Mouse (Mus musculus) hindbrain, embryonic 10.5 days (tissue): ENCODE results near the gene Tuba1a. TPM values are rescaled to one million over a fixed set of nuclear protein-coding genes. Genes with fewer than 3 reads are reported as not detected.
"Not testable (repeated sequence)": the region's sequence is repeated elsewhere in the genome, so short reads cannot be mapped to it uniquely, and the experiment has no call there.

Source experiments
- DNase-seq: peaks from one replicate; pipeline ENCODE4 v3.0.0-alpha.2; 2017; ENCODE audit warnings: low spot score
- H3K27ac ChIP-seq: fragments of 300-500 bp; sonication (generic); 2 replicates; pipeline ENCODE4 v1.5.1; 2016; ENCODE audit warnings: mild to moderate bottlenecking, moderate library complexity
- H3K27me3 ChIP-seq: fragments of 300-500 bp; sonication (generic); 2 replicates; pipeline ENCODE4 v1.6.1; 2016; ENCODE audit warnings: mild to moderate bottlenecking; ENCODE audit not compliant: poor library complexity, insufficient read depth, severe bottlenecking
- H3K36me3 ChIP-seq: fragments of 300-500 bp; sonication (generic); 2 replicates; pipeline ENCODE4 v1.6.1; 2016; ENCODE audit warnings: mild to moderate bottlenecking, moderate library complexity
- H3K4me1 ChIP-seq: fragments of 300-500 bp; sonication (generic); replicated peaks from 2 replicates; pipeline ENCODE4 v1.6.1; 2016; ENCODE audit warnings: mild to moderate bottlenecking
- H3K4me3 ChIP-seq: fragments of 300-500 bp; sonication (generic); 2 replicates; pipeline ENCODE4 v1.5.1; 2016; ENCODE audit warnings: mild to moderate bottlenecking, moderate library complexity
- H3K9me3 ChIP-seq: fragments of 300-500 bp; sonication (generic); 2 replicates; pipeline ENCODE4 v1.6.1; 2016; ENCODE audit warnings: mild to moderate bottlenecking, moderate library complexity
- WGBS: fragments of 180-500 bp; shearing (Covaris S2); methylation state at CpG from one replicate; pipeline ENCODE4 v1.1.7; 2016; 5-methylcytosine and 5-hydroxymethylcytosine counted together
- polyA plus RNA-seq: library from polyadenylated mRNA; unstranded; fragments of >200 nt; fragmentation: Nextera tagmentation; extraction: Ambion mirVana; gene quantifications from 2 replicates; pipeline ENCODE4 v1.2.1, GENCODE M21; 2016

Tuba1a gene
- polyA plus RNA-seq, 1 experiment from 2014 or later, result 8,764 TPM

- Histone ChIP-seq H3K27ac (no peak overlapping the region), H3K4me1 (peaks cover 6% of the 10 kb centered on the region), H3K27me3 (no peaks in the 10 kb centered on the region), H3K9me3 (peaks cover 4% of the 10 kb centered on the region; the same call in 1 of the 2 replicates), H3K36me3 (peaks cover 12% of the 10 kb centered on the region; the same call in 1 of the 2 replicates), H3K4me3 (no peak overlapping the region)
- WGBS, result 81% methylated on average over 4 of the region's 4 CpGs
- no peak for DNase-seq
Measured at GRCm38 (mm10) chr15:98943133-98943532, 10.4 kb downstream of the Tuba1a start.

GRCm38 (mm10) chr15:98942081-98942480, 11.4 kb downstream of the Tuba1a start:
- 89% methylated on average over 4 of the region's 4 CpGs for WGBS
- Histone ChIP-seq H3K27ac (no peak overlapping the region), H3K36me3 (peaks cover 8% of the 10 kb centered on the region; the same call in 1 of the 2 replicates), H3K4me1 (no peaks in the 10 kb centered on the region), H3K9me3 (peaks cover 4% of the 10 kb centered on the region; the same call in 1 of the 2 replicates), H3K4me3 (no peak overlapping the region), H3K27me3 (no peaks in the 10 kb centered on the region)
- DNase-seq, result no peak

DNA sequence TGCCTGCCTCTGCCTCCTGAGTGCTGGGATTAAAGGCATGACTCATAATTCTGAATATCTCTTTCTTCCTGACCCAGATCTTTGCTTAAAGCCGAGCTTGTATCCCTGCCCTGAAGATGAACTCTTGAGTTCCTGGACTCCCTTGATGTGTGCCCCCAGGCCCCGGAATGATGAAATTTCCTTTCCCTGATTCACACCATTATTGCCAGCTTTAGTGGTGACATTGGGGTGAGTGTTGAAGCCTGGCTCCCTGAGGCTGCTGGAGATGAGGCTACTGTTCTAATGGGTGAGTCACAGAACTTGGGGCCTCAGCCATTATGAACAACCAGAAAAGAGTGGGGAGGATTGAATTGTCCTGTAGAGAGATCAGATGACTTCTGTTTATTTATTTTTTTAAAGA, 12.0 kb downstream of the Tuba1a start:
- 89% methylated on average over 2 of the region's 2 CpGs for WGBS

GRCm38 (mm10) chr15:98940816-98941215, 12.7 kb downstream of the Tuba1a start:
- 76% methylated on average over 10 of the region's 10 CpGs for WGBS
- Histone ChIP-seq H3K36me3 (peaks cover 8% of the 10 kb centered on the region; the same call in 1 of the 2 replicates), H3K27ac (no peak overlapping the region)

More for the DNA sequence above, 12.0 kb downstream of the Tuba1a start:
- Histone ChIP-seq H3K4me1 (no peaks in the 10 kb centered on the region), H3K27ac (no peak overlapping the region), H3K36me3 (peaks cover 8% of the 10 kb centered on the region; the same call in 1 of the 2 replicates), H3K9me3 (peaks cover 4% of the 10 kb centered on the region; the same call in 1 of the 2 replicates), H3K4me3 (no peak overlapping the region), H3K27me3 (no peaks in the 10 kb centered on the region)
- DNase-seq, result no peak

DNA sequence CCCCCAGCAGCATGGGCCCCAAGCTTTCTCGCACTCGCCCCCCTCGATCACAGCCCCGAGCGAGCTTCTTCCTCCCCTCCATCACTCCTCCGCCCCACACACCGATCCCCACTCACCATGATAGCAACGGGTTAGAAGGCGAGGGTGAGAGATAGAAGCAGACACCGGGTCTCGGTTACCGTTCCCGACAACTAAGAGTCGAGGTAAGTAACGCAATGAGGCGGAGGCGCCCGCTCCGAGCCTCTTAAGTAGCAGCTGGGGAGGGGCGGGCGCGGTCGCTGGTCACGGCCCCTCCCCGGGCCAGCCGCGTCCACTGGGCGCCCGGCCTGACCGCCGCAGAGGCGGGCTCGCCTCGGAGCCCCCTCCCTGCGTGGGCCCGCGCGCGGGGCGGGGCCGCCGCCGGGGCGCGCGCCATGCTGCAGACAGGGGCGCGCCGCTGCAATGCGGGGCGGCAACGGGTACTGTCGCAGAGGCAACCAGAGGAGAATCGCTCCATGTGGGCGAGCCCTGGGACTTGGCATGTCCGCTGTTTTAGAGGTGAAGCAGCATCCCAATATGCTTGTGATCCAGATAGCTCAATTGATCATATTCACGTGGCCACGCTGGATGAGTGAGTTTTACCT, 19.2 kb downstream of the Tuba1a start, which contains the start of gene Tuba1b:
Tuba1b (minus strand) TSS at position 349 of the 623 bp plus-strand sequence.
- H3K4me3 ChIP-seq, result peak within 1 kb of the TSS; percentile 68

More at GRCm38 (mm10) chr15:98940816-98941215, 12.7 kb downstream of the Tuba1a start:
- H3K4me3 ChIP-seq, result no peak overlapping the region
- H3K27me3 ChIP-seq, result no peaks in the 10 kb centered on the region
- H3K4me1 ChIP-seq, result peaks cover 2% of the 10 kb centered on the region
- no peak for DNase-seq
- H3K9me3 ChIP-seq, result peaks cover 4% of the 10 kb centered on the region; the same call in 1 of the 2 replicates

DNA sequence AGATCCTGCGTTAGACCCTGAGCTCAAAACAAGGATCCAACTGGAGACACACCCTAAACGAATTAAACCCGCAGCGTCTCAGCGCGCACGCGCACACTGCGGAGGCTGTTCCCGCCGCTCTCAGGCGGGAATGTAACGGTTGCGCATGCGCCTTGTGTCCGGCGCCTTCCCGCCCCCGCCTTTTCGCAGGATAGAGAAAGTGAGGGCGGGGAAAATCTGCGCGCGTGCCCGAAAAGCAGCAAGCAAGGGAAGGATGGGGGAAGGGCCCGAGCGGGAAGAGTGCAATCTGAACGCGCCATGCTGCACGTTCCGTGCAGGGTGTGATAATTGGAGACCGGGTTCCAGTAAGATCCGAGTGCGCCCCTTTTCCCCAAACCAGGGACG, 19.7 kb downstream of the Tuba1a start:
- H3K4me1 ChIP-seq, result peaks cover 28% of the 10 kb centered on the region
- peak overlapping the region; percentile 96 for H3K27ac ChIP-seq
- DNase-seq, result peak; percentile 96
- no peaks in the 10 kb centered on the region for H3K9me3 ChIP-seq
- WGBS, result under 1% methylated on average over 35 of the region's 35 CpGs
- peak overlapping the region; percentile 68 for H3K4me3 ChIP-seq
- no peaks in the 10 kb centered on the region for H3K27me3 ChIP-seq
- H3K36me3 ChIP-seq, result peaks cover 23% of the 10 kb centered on the region

More for the DNA sequence above, 19.2 kb downstream of the Tuba1a start, which contains the start of gene Tuba1b:
- H3K36me3 ChIP-seq, result peaks cover 23% of the 10 kb centered on the region
- H3K27ac ChIP-seq, result peak within 1 kb of the TSS; percentile 96
- under 1% methylated on average over 58 of the region's 58 CpGs for WGBS
- H3K27me3 ChIP-seq, result no peaks in the 10 kb centered on the region
- no peaks in the 10 kb centered on the region for H3K9me3 ChIP-seq
- peaks cover 23% of the 10 kb centered on the region for H3K4me1 ChIP-seq
- DNase-seq, result peak; percentile 89

- DNase-seq, H3K27me3 ChIP-seq, H3K9me3 ChIP-seq: not testable (repeated sequence)
- Histone ChIP-seq H3K27ac (peak overlapping the region; percentile 96), H3K4me1 (peaks cover 34% of the 10 kb centered on the region), H3K36me3 (peaks cover 23% of the 10 kb centered on the region), H3K4me3 (peak overlapping the region; percentile 68)
- WGBS, result 23% methylated on average over 8 of the region's 9 CpGs
Measured at GRCm38 (mm10) chr15:98933004-98933671, 20.4 kb downstream of the Tuba1a start.

DNA sequence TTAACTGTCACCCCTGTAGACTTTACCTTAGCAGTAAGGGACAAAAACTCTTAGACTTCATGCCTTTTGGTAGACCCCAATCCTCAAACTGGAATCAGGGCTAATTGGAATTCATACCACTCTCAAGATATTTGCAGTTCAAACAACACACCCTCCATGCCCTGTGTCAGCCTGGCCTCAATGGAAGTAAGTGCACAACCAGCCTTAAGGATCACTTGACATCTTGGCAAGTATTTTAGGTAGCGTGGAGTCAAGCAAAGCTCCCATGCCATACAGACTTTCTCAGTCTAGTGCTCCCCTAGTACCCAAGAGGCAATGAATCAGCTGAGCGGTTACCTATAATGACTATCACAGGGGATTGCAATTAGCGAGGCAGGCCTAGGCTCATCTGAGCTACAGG, 22.5 kb downstream of the Tuba1a start:
- no peaks in the 10 kb centered on the region for H3K27me3 ChIP-seq
- no peak overlapping the region for H3K27ac ChIP-seq
- H3K4me3 ChIP-seq, result no peak overlapping the region; the same call in 1 of the 2 replicates
- WGBS, result 86% methylated on average over 3 of the region's 3 CpGs
- DNase-seq, result no peak
- H3K36me3 ChIP-seq, result peaks cover 26% of the 10 kb centered on the region
- no peaks in the 10 kb centered on the region for H3K9me3 ChIP-seq
- peaks cover 33% of the 10 kb centered on the region for H3K4me1 ChIP-seq

GRCm38 (mm10) chr15:98930017-98930734, 23.3 kb downstream of the Tuba1a start:
- no peak overlapping the region; the same call in 1 of the 2 replicates for H3K4me3 ChIP-seq
- no peaks in the 10 kb centered on the region for H3K9me3 ChIP-seq
- no peak overlapping the region for H3K27ac ChIP-seq
- H3K4me1 ChIP-seq, result peaks cover 25% of the 10 kb centered on the region
- WGBS, result 60% methylated on average over 8 of the region's 8 CpGs
- H3K36me3 ChIP-seq, result peaks cover 26% of the 10 kb centered on the region
- no peaks in the 10 kb centered on the region for H3K27me3 ChIP-seq
- no peak for DNase-seq

- peak; percentile 71 for DNase-seq
- Histone ChIP-seq H3K4me1 (peaks cover 17% of the 10 kb centered on the region), H3K27ac (no peak overlapping the region), H3K9me3 (no peaks in the 10 kb centered on the region), H3K36me3 (peaks cover 26% of the 10 kb centered on the region), H3K27me3 (no peaks in the 10 kb centered on the region), H3K4me3 (no peak overlapping the region)
- 19% methylated on average over 13 of the region's 13 CpGs for WGBS
Measured at GRCm38 (mm10) chr15:98928598-98929240, 24.8 kb downstream of the Tuba1a start.

GRCm38 (mm10) chr15:98927566-98927965, 25.9 kb downstream of the Tuba1a start:
- WGBS, result 84% methylated on average over 5 of the region's 5 CpGs
- Histone ChIP-seq H3K9me3 (no peaks in the 10 kb centered on the region), H3K4me1 (peaks cover 13% of the 10 kb centered on the region; the same call in 1 of the 2 replicates), H3K4me3 (no peak overlapping the region), H3K36me3 (peaks cover 22% of the 10 kb centered on the region), H3K27ac (no peak overlapping the region), H3K27me3 (no peaks in the 10 kb centered on the region)
- no peak for DNase-seq

DNA sequence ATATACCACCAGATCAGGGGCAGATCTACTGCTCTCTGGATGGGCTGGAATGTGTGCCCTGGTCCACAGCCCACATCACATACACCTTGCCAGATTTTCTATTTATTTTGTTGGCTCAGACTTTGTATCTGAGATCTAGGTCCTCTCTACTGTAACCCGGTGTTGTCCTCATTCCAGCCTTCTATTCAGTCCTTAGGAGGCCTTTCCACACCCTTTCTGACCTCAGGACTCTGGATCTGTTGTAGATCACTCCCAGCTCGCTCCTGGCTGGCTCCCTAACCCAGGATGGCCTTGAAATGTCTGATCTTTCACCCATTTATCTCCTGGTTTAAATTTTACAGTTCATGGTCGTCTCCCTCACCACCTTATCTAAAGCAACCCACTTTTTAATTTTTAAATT, 28.8 kb downstream of the Tuba1a start:
- no peaks in the 10 kb centered on the region for H3K27me3 ChIP-seq
- 80% methylated on average over 3 of the region's 3 CpGs for WGBS
- H3K4me1 ChIP-seq, result peaks cover 13% of the 10 kb centered on the region; the same call in 1 of the 2 replicates
- peaks cover 8% of the 10 kb centered on the region; the same call in 1 of the 2 replicates for H3K36me3 ChIP-seq
- no peak for DNase-seq
- no peaks in the 10 kb centered on the region for H3K9me3 ChIP-seq
- no peak overlapping the region for H3K27ac ChIP-seq
- no peak overlapping the region for H3K4me3 ChIP-seq
